Mouse (Mus musculus) forebrain, embryonic 10.5 days (tissue): ENCODE measurements around the gene Zbtb20. TPM values are rescaled to one million over a fixed set of nuclear protein-coding genes. Genes with fewer than 3 reads are reported as not detected.
A peak's percentile ranks its signal among the peaks of the same experiment; 100 is the strongest.

Experiments
- DNase-seq: peaks from one replicate; pipeline ENCODE4 v3.0.0-alpha.2; 2017; ENCODE audit warnings: low spot score; ENCODE audit errors: extremely low spot score
- H3K27ac ChIP-seq: fragments of 300-500 bp; sonication (generic); 2 replicates; pipeline ENCODE4 v1.5.1; 2016; ENCODE audit warnings: mild to moderate bottlenecking
- H3K27me3 ChIP-seq: fragments of 300-500 bp; sonication (generic); 2 replicates; pipeline ENCODE4 v1.6.1; 2016; ENCODE audit warnings: mild to moderate bottlenecking; ENCODE audit not compliant: poor library complexity, severe bottlenecking
- H3K36me3 ChIP-seq: fragments of 300-500 bp; sonication (generic); replicated peaks from 2 replicates; pipeline ENCODE4 v1.6.1; 2016; ENCODE audit warnings: mild to moderate bottlenecking, moderate library complexity
- H3K4me1 ChIP-seq: fragments of 300-500 bp; sonication (generic); 2 replicates; pipeline ENCODE4 v1.6.1; 2016
- H3K4me3 ChIP-seq: fragments of 300-500 bp; sonication (generic); 2 replicates; pipeline ENCODE4 v1.5.1; 2016; ENCODE audit warnings: mild to moderate bottlenecking, moderate library complexity
- H3K9me3 ChIP-seq: fragments of 300-500 bp; sonication (generic); 2 replicates; pipeline ENCODE4 v1.6.1; 2016; ENCODE audit warnings: mild to moderate bottlenecking, moderate library complexity
- WGBS: fragments of 180-500 bp; shearing (Covaris S2); methylation state at CpG from one replicate; pipeline ENCODE4 v1.1.7; 2016; 5-methylcytosine and 5-hydroxymethylcytosine counted together
- microRNA counts: library from miRNA; unstranded; fragments of <30 nt; microRNA quantifications from one replicate; lab custom pipeline; 2017
- microRNA-seq: library from miRNA; unstranded; fragments of <30 nt; microRNA quantifications from one replicate; pipeline ENCODE4, GENCODE M21; 2017
- polyA plus RNA-seq: library from polyadenylated mRNA; unstranded; fragments of >200 nt; fragmentation: Nextera tagmentation; extraction: Ambion mirVana; gene quantifications from 2 replicates; pipeline ENCODE4 v1.2.1, GENCODE M21; 2016

Zbtb20 gene
- polyA plus RNA-seq, 1 experiment from 2014 or later, result 17.3 TPM

GRCm38 (mm10) chr16:43664861-43665260, 789.2 kb downstream of the Zbtb20 start:
- DNase-seq, result no peak
- Histone ChIP-seq H3K36me3 (no peaks in the 10 kb centered on the region), H3K9me3 (no peaks in the 10 kb centered on the region), H3K4me1 (peaks cover 12% of the 10 kb centered on the region; the same call in 1 of the 2 replicates), H3K27me3 (no peaks in the 10 kb centered on the region), H3K27ac (no peak overlapping the region), H3K4me3 (no peak overlapping the region)

GRCm38 (mm10) chr16:43668294-43668693, 792.6 kb downstream of the Zbtb20 start:
- H3K27ac ChIP-seq, result no peak overlapping the region
- peaks cover 12% of the 10 kb centered on the region; the same call in 1 of the 2 replicates for H3K4me1 ChIP-seq
- H3K27me3 ChIP-seq, result no peaks in the 10 kb centered on the region
- H3K36me3 ChIP-seq, result no peaks in the 10 kb centered on the region
- no peaks in the 10 kb centered on the region for H3K9me3 ChIP-seq
- DNase-seq, result no peak
- H3K4me3 ChIP-seq, result no peak overlapping the region
- 93% methylated on average over 3 of the region's 3 CpGs for WGBS

- Histone ChIP-seq H3K36me3 (no peaks in the 10 kb centered on the region), H3K9me3 (no peaks in the 10 kb centered on the region), H3K27me3 (no peaks in the 10 kb centered on the region), H3K4me1 (peaks cover 6% of the 10 kb centered on the region; the same call in 1 of the 2 replicates), H3K4me3 (no peak overlapping the region), H3K27ac (no peak overlapping the region)
- no peak for DNase-seq
- 89% methylated on average over 1 of the region's 1 CpGs for WGBS
Measured at GRCm38 (mm10) chr16:43671972-43672371, 796.3 kb downstream of the Zbtb20 start.

DNA sequence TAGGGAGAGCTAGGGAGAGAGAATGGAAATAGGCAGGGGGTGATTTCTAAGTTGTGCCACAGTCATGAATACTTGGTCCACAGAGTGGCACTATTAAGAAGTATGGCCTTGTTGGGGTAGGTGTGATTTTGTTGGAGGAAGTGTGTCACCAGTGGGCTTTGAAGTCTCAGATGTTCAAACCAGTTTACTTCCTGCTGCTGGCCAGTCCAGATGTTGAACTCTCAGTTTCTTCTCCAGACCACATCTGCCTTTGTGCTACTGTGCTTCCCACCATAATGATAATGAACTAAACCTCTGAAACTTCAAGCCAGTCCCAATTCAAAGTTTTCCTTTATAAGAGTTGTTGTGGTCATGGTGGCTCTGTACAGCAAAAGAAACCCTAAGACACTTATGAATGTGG, 797.0 kb downstream of the Zbtb20 start:
- H3K27ac ChIP-seq, result no peak overlapping the region
- DNase-seq, result no peak
- no peak overlapping the region for H3K4me3 ChIP-seq
- H3K4me1 ChIP-seq, result no peaks in the 10 kb centered on the region
- H3K27me3 ChIP-seq, result no peaks in the 10 kb centered on the region
- no peaks in the 10 kb centered on the region for H3K36me3 ChIP-seq
- H3K9me3 ChIP-seq, result no peaks in the 10 kb centered on the region

DNA sequence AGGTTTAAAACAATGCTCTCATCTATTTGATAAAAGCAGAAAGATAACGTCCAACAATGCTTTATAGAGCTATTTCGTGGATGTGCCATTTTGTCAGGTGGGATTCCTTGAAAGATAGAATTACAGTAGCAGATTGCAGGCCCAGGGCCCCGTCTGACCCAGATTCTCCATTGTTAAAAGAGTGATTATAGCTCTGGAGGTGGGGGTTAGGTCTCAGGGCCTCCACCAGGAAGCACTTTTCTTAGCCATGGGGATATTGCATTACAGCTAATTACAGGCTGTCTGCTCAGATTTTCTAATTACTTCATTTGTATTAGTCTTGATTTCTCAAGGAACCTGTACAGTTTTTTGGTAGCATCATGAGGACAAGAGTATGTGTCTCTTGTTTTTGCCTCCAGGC, 798.7 kb downstream of the Zbtb20 start:
- H3K36me3 ChIP-seq, result no peaks in the 10 kb centered on the region
- 83% methylated on average over 3 of the region's 3 CpGs for WGBS
- H3K27ac ChIP-seq, result no peak overlapping the region
- no peak for DNase-seq
- no peak overlapping the region for H3K4me3 ChIP-seq
- no peaks in the 10 kb centered on the region for H3K27me3 ChIP-seq
- H3K9me3 ChIP-seq, result no peaks in the 10 kb centered on the region
- H3K4me1 ChIP-seq, result no peaks in the 10 kb centered on the region

DNA sequence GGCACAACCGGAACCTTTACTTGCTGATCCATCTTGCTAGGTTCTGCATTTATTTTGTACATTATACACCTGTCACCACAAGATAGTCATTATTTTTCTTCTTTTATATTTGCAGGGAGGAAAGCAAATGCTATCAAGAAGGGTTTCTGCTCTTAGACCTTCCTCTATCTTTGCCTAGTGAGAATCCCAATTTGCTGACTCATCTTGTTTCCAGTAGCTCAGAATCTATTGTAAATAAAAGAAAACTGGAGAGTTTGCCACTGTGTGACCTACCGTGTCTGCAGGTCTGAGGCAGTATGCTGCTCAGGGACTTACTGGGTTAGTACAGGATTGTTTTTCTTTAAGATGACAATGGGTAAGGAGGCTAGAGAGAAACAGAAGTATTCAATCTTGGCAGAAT, 812.3 kb downstream of the Zbtb20 start:
- WGBS, result 89% methylated on average over 2 of the region's 2 CpGs
- Histone ChIP-seq H3K27me3 (no peaks in the 10 kb centered on the region), H3K4me1 (no peaks in the 10 kb centered on the region), H3K4me3 (no peak overlapping the region), H3K9me3 (no peaks in the 10 kb centered on the region), H3K27ac (no peak overlapping the region), H3K36me3 (no peaks in the 10 kb centered on the region)
- no peak for DNase-seq

DNA sequence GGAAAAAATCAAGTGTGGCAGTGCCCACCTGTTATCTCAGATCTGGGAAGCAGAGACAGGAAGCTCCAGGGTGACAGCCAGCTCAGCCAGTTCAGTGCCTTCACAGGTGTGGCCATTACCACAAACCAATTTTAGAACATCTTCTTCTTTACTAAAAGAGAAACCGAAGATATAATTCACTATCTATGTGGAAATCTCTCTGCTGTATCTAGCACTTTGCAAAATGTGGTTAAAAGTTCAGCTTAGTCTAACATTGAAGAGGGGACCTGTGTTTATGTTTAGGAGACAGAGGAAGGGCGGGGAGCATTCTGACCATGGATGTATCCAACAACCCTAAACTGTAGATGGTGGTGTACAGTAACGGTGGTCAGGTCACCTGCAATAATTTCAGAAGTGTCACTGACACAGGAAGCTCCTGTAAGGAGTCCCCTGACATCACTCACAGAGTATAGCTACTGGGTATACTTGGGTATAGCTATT, 814.6 kb downstream of the Zbtb20 start:
- H3K9me3 ChIP-seq, result no peaks in the 10 kb centered on the region
- H3K4me1 ChIP-seq, result no peaks in the 10 kb centered on the region
- 96% methylated on average over 3 of the region's 3 CpGs for WGBS
- H3K27me3 ChIP-seq, result no peaks in the 10 kb centered on the region
- no peak overlapping the region for H3K27ac ChIP-seq
- H3K4me3 ChIP-seq, result no peak overlapping the region
- DNase-seq, result no peak
- no peaks in the 10 kb centered on the region for H3K36me3 ChIP-seq

GRCm38 (mm10) chr16:43690912-43691311, 815.2 kb downstream of the Zbtb20 start:
- DNase-seq, result no peak
- WGBS, result 90% methylated on average over 2 of the region's 2 CpGs
- no peak overlapping the region for H3K4me3 ChIP-seq
- H3K27ac ChIP-seq, result no peak overlapping the region
- H3K4me1 ChIP-seq, result no peaks in the 10 kb centered on the region
- H3K36me3 ChIP-seq, result no peaks in the 10 kb centered on the region
- no peaks in the 10 kb centered on the region for H3K9me3 ChIP-seq
- no peaks in the 10 kb centered on the region for H3K27me3 ChIP-seq

DNA sequence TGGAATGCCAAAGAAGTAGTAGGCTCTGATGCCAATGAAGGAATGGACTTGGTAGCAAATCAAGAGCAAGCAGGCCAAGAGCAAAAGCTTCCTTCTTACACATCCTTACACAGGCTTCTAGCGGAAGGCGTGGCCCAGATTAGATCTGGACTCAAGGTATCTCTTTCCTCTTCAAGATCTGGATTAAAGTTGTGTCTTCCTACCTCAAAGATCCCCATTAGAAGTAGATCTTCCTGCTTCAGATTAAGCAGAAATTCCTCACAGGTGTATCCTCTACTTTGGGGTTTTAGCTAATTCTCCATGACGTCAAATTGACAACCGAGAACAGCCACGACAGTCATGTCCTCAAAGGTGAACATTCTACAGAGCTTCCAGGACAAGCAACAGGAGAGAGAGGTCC, 816.1 kb downstream of the Zbtb20 start:
- Histone ChIP-seq H3K9me3 (no peaks in the 10 kb centered on the region), H3K27me3 (no peaks in the 10 kb centered on the region), H3K27ac (no peak overlapping the region), H3K36me3 (no peaks in the 10 kb centered on the region), H3K4me1 (no peaks in the 10 kb centered on the region), H3K4me3 (no peak overlapping the region)
- WGBS, result 93% methylated on average over 5 of the region's 5 CpGs
- no peak for DNase-seq

MicroRNAs within 50 kb of the gene (microRNA counts, 519-probe panel; counts per million panel counts)
- 341 counts per million, percentile 65 among the panel's probes with 10 or more counts for microRNA mmu-miR-568 (lab: Ali Mortazavi, UCI)

Small RNA genes lying within 50 kb of the gene (microRNA-seq; reads per million reads assigned to microRNA genes)
- gene Mir568, result not detected
